27 mouse cellular contexts compared by ENCODE assay signal in the genomic region with DNA sequence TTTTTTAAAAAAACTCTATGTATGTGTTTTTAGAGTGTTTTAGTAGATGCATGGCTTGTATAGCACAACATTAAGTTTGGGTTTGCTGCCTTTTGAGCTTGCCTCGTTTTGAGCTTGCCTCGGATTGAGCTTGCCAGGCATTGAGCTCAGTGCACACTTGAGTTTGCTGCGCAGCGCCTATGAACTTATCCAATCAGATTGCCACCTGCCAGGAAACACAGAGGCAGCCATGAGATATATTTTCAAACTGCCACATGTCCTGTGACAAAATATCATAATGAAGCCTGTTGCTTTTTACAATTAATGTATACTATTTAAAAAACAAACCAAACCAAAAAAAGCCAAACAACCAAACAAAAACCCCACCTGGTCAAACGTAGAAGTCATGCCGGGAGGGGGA.
"Had no signal": no experiment of that assay in that cellular context is flagged by ENCODE, and none has a peak within 500 bp of the region (broad histone marks: within the 10 kb centered on the region; RNA-seq: fewer than 3 reads in every experiment).

No protein-coding gene starts in this region.

- DNase-seq: cerebellum, adult 9-10 months; cerebellum, adult 9-11 months; cerebellum, postnatal 10 days; cerebellum, postnatal 14 days; cerebellum, postnatal 25 days; cerebellum, postnatal 36 days; embryo, embryonic 11 days; forebrain, postnatal 0 days; gastrocnemius, adult 2 months; gastrocnemius, postnatal 10 days; gastrocnemius, postnatal 14 days; gastrocnemius, postnatal 25 days; gastrocnemius, postnatal 36 days; heart, adult 11 months; heart, adult 18-20 months had no signal

- H3K4me1 ChIP-seq: embryonic facial prominence, embryonic 12.5 days; embryonic facial prominence, embryonic 13.5 days; embryonic facial prominence, embryonic 15.5 days; forebrain, embryonic 13.5 days; forebrain, embryonic 15.5 days had no signal

- H3K9me3 ChIP-seq: embryonic facial prominence, embryonic 10.5 days; embryonic facial prominence, embryonic 12.5 days; embryonic facial prominence, embryonic 13.5 days; embryonic facial prominence, embryonic 15.5 days; forebrain, embryonic 10.5 days; forebrain, embryonic 12.5 days; forebrain, embryonic 15.5 days had no signal

- H3K27ac ChIP-seq: embryonic facial prominence, embryonic 10.5 days; embryonic facial prominence, embryonic 12.5 days; embryonic facial prominence, embryonic 13.5 days; embryonic facial prominence, embryonic 15.5 days; forebrain, embryonic 10.5 days; forebrain, embryonic 12.5 days; forebrain, embryonic 13.5 days; forebrain, embryonic 15.5 days; gastrocnemius, adult 2 months; heart, adult 2 months had no signal

- H3K36me3 ChIP-seq: embryonic facial prominence, embryonic 10.5 days; embryonic facial prominence, embryonic 12.5 days; embryonic facial prominence, embryonic 13.5 days; embryonic facial prominence, embryonic 15.5 days; forebrain, embryonic 10.5 days; forebrain, embryonic 12.5 days; forebrain, embryonic 15.5 days had no signal

- H3K27me3 ChIP-seq: embryonic facial prominence, embryonic 12.5 days; embryonic facial prominence, embryonic 13.5 days; embryonic facial prominence, embryonic 15.5 days; forebrain, embryonic 13.5 days; forebrain, embryonic 15.5 days had no signal

- ATAC-seq: forebrain, embryonic 13.5 days; forebrain, embryonic 14.5 days; forebrain, embryonic 15.5 days; forebrain, embryonic 16.5 days; forebrain, postnatal 0 days had no signal

- H3K4me2 ChIP-seq: embryonic facial prominence, embryonic 12.5 days; embryonic facial prominence, embryonic 13.5 days; embryonic facial prominence, embryonic 15.5 days; forebrain, embryonic 12.5 days; forebrain, embryonic 13.5 days; forebrain, embryonic 15.5 days had no signal

- H3K9ac ChIP-seq: embryonic facial prominence, embryonic 12.5 days; embryonic facial prominence, embryonic 13.5 days; embryonic facial prominence, embryonic 15.5 days; forebrain, embryonic 12.5 days; forebrain, embryonic 13.5 days; forebrain, embryonic 15.5 days; forebrain, postnatal 0 days had no signal

- H3K4me3 ChIP-seq: embryonic facial prominence, embryonic 10.5 days; embryonic facial prominence, embryonic 12.5 days; embryonic facial prominence, embryonic 13.5 days; embryonic facial prominence, embryonic 15.5 days; erythroblast, embryonic 14.5 days; forebrain, embryonic 10.5 days; forebrain, embryonic 12.5 days; forebrain, embryonic 13.5 days; forebrain, embryonic 15.5 days; gastrocnemius, adult 2 months; heart, adult 2 months had no signal
